Mouse (Mus musculus) kidney, adult 2 months (tissue): ENCODE results near the gene Galr3. TPM values are rescaled to one million over a fixed set of nuclear protein-coding genes. Genes with fewer than 3 reads are reported as not detected.

Experiments used
- DNase-seq: peaks from one replicate; pipeline ENCODE4 v3.0.0; 2021
- H3K27ac ChIP-seq: fragments of 200-500 bp; 2 replicates; pipeline ENCODE4 v1.5.1; 2012; ENCODE audit warnings: low read depth, low read length, control low read depth, inconsistent platforms; ENCODE audit not compliant: insufficient read depth
- H3K27me3 ChIP-seq: fragments of 200-500 bp; replicated peaks from 2 replicates; pipeline ENCODE4 v1.6.1; 2012; ENCODE audit warnings: mild to moderate bottlenecking, moderate library complexity, low read length, inconsistent platforms; ENCODE audit not compliant: control insufficient read depth, insufficient read depth
- H3K36me3 ChIP-seq: fragments of 200-500 bp; 2 replicates; pipeline ENCODE4 v1.6.1; 2012; ENCODE audit warnings: mild to moderate bottlenecking, moderate library complexity, low read length, inconsistent platforms; ENCODE audit not compliant: control insufficient read depth, insufficient read depth
- H3K4me1 ChIP-seq: fragments of 200-500 bp; 2 replicates; pipeline ENCODE4 v1.6.1; 2011; ENCODE audit warnings: low read length; ENCODE audit not compliant: control insufficient read depth, insufficient read depth
- H3K4me3 ChIP-seq: fragments of 200-500 bp; 2 replicates; pipeline ENCODE4 v1.5.1; 2011; ENCODE audit warnings: mild to moderate bottlenecking, low read depth, low read length, control low read depth; ENCODE audit not compliant: insufficient read depth
- CTCF ChIP-seq: fragments of 200-500 bp; conservative IDR thresholded peaks from 2 replicates; pipeline ENCODE4 v1.5.1; 2011; ENCODE audit warnings: low read depth, mild to moderate bottlenecking, control low read depth, low read length, moderate library complexity, mixed read lengths; ENCODE audit not compliant: insufficient read depth, insufficient read length
- POLR2A ChIP-seq: fragments of 200-500 bp; IDR thresholded peaks from one replicate; pipeline ENCODE4 v1.6.1; 2011; ENCODE audit warnings: low read depth, low read length, control low read depth
- WGBS: fragments of 180-500 bp; shearing (Covaris S2); methylation state at CpG from one replicate; pipeline ENCODE4 v1.1.7; 2018; 5-methylcytosine and 5-hydroxymethylcytosine counted together
- polyA plus RNA-seq: library from polyadenylated mRNA; depleted of rRNA; stranded (reverse); fragments of >200 nt; gene quantifications from 2 replicates; pipeline ENCODE4 v1.2.3, GENCODE M21; 2012

Galr3 gene
- polyA plus RNA-seq, 1 experiment, result 0.64 TPM

- DNase-seq, result no peak
- peaks cover 17% of the 10 kb centered on the region for H3K4me1 ChIP-seq
- H3K36me3 ChIP-seq, result peaks cover 4% of the 10 kb centered on the region
- H3K27ac ChIP-seq, result peak overlapping the region; percentile 75
- WGBS, result 76% methylated on average over 2 of the region's 2 CpGs
- H3K4me3 ChIP-seq, result no peak overlapping the region
- H3K27me3 ChIP-seq, result no peaks in the 10 kb centered on the region
- TF ChIP-seq POLR2A (no peak), CTCF (no peak)
Observed at GRCm38 (mm10) chr15:79052366-79052765, 10.7 kb downstream of the Galr3 start.

GRCm38 (mm10) chr15:79056601-79057000, 14.9 kb downstream of the Galr3 start:
- peaks cover 4% of the 10 kb centered on the region for H3K36me3 ChIP-seq
- WGBS, result 84% methylated on average over 7 of the region's 7 CpGs
- TF ChIP-seq POLR2A (no peak), CTCF (no peak)

GRCm38 (mm10) chr15:79057850-79058249, 16.2 kb downstream of the Galr3 start:
- peaks cover 4% of the 10 kb centered on the region for H3K36me3 ChIP-seq
- no peaks in the 10 kb centered on the region for H3K27me3 ChIP-seq
- H3K4me1 ChIP-seq, result no peaks in the 10 kb centered on the region
- no peak overlapping the region for H3K4me3 ChIP-seq
- 93% methylated on average over 6 of the region's 6 CpGs for WGBS
- no peak for DNase-seq
- TF ChIP-seq POLR2A (no peak), CTCF (no peak)
- no peak overlapping the region for H3K27ac ChIP-seq

More at GRCm38 (mm10) chr15:79056601-79057000, 14.9 kb downstream of the Galr3 start:
- H3K27ac ChIP-seq, result no peak overlapping the region
- H3K4me3 ChIP-seq, result no peak overlapping the region
- no peaks in the 10 kb centered on the region for H3K27me3 ChIP-seq
- H3K4me1 ChIP-seq, result peaks cover 7% of the 10 kb centered on the region; the same call in 1 of the 2 replicates
- peak; percentile 60 for DNase-seq

- H3K27me3 ChIP-seq, result no peaks in the 10 kb centered on the region
- H3K4me3 ChIP-seq, result no peak overlapping the region
- peaks cover 5% of the 10 kb centered on the region; the same call in 1 of the 2 replicates for H3K4me1 ChIP-seq
- TF ChIP-seq POLR2A, result no peak
- peak overlapping the region; percentile 18 for H3K27ac ChIP-seq
- H3K36me3 ChIP-seq, result peaks cover 1% of the 10 kb centered on the region; the same call in 1 of the 2 replicates
- 60% methylated on average over 14 of the region's 14 CpGs for WGBS
- DNase-seq, result peak; percentile 41
Observed at GRCm38 (mm10) chr15:79060887-79061565, 19.3 kb downstream of the Galr3 start.

GRCm38 (mm10) chr15:79062376-79063159, 20.9 kb downstream of the Galr3 start, which contains the start of gene Ankrd54:
Gene Ankrd54 (minus strand): TSS chr15:79062893.
- no peaks in the 10 kb centered on the region for H3K27me3 ChIP-seq
- peak within 1 kb of the TSS; percentile 78 for H3K4me3 ChIP-seq
- no peak for TF ChIP-seq CTCF
- TF ChIP-seq POLR2A, result peak; percentile 81
- peak; percentile 100 for DNase-seq
- peak within 1 kb of the TSS; percentile 55 for H3K27ac ChIP-seq
- peaks cover 5% of the 10 kb centered on the region; the same call in 1 of the 2 replicates for H3K4me1 ChIP-seq
- WGBS, result under 1% methylated on average over 80 of the region's 80 CpGs
- no peaks in the 10 kb centered on the region; the same call in 1 of the 2 replicates for H3K36me3 ChIP-seq

- no peaks in the 10 kb centered on the region for H3K27me3 ChIP-seq
- no peaks in the 10 kb centered on the region; the same call in 1 of the 2 replicates for H3K36me3 ChIP-seq
- H3K27ac ChIP-seq, result peak overlapping the region; percentile 36
- no peak for TF ChIP-seq CTCF
- TF ChIP-seq POLR2A, result no peak
- whole genome bisulfite sequencing, result 3% methylated on average over 14 of the region's 14 CpGs
- DNase-seq, result no peak
- peaks cover 5% of the 10 kb centered on the region; the same call in 1 of the 2 replicates for H3K4me1 ChIP-seq
- no peak overlapping the region for H3K4me3 ChIP-seq
Observed at GRCm38 (mm10) chr15:79063160-79063740, 21.6 kb downstream of the Galr3 start.
